Mouse (Mus musculus): ENCODE measurements around the gene Slc6a6.
A peak's percentile ranks its signal among the peaks of the same experiment; 100 is the strongest.

The Slc6a6 gene

DNA sequence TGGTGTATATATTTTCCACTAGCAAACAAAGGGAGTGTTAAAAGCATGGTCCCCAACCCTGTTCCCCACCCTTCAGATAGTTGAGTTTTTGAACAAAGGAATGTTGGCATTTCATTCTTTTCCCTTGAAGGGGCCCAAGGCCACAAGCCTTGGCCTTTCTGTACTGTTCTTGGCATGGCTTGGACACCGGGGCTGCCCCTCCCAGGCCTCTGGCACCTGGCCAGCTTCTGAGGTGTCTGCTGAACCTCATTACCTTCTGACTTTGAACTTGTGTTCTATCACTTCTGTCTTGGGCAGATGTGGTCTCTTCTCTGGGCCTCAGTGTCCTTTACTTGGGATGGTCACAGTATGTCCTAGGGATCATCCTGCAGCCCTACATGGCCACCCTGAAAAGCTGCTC is 43.5 kb downstream of the Slc6a6 start:
- DNase-seq (ENCODE audit: low spot score), result no peak

GRCm38 (mm10) chr6:91728939-91729619 is 45.2 kb downstream of the Slc6a6 start:
- DNase-seq (ENCODE audit: low spot score), result no peak

- no peak for DNase-seq (ENCODE audit: low spot score)
These were observed 45.8 kb downstream of the Slc6a6 start for GRCm38 (mm10) chr6:91729677-91730127.

GRCm38 (mm10) chr6:91732138-91732537 is 48.3 kb downstream of the Slc6a6 start:
- DNase-seq (ENCODE audit: low spot score), result no peak

DNA sequence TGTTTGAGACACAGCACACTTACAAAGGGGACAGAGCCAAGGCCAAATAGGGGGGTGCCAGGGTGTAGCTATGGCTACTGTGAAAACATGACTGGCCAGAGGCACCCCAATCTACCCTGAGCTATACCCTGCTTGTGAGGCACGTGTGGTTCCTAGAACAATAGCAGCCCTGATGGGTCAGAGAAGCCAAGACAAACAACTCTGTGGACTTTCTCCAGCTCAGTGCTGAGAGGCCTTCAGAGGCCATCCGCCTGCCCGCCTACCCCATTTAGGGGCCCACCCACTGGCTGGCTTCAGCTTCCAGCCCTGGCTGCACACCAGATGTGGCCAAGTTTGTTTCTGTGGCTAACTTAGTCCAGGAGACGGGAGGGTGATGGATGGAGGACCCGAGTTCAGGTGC is 52.6 kb downstream of the Slc6a6 start:
- DNase-seq (ENCODE audit: low spot score), result no peak

- DNase-seq (ENCODE audit: low spot score), result no peak
These were observed 53.6 kb downstream of the Slc6a6 start for GRCm38 (mm10) chr6:91737451-91737850.

- DNase-seq (ENCODE audit: low spot score), result no peak
These were observed 54.2 kb downstream of the Slc6a6 start for GRCm38 (mm10) chr6:91738058-91738457.

DNA sequence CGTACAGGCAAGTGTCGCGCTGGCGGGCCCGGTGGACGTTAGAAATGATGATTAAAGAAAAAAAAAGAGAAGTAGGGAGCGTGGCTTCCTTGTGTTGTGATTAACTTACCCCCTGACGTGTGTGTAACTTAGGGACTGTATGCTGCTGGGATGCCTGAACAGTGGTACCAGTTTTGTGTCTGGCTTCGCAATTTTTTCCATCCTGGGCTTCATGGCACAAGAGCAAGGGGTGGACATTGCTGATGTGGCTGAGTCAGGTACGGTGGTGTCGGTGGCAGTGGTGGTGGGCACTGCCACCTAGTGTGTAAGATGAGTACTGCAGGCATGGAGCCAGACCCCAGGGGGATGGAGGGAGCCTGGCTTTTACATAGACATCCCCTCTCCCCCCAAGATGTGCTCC is 57.2 kb downstream of the Slc6a6 start:
- DNase-seq (ENCODE audit: low spot score), result peak; percentile 49

DNA sequence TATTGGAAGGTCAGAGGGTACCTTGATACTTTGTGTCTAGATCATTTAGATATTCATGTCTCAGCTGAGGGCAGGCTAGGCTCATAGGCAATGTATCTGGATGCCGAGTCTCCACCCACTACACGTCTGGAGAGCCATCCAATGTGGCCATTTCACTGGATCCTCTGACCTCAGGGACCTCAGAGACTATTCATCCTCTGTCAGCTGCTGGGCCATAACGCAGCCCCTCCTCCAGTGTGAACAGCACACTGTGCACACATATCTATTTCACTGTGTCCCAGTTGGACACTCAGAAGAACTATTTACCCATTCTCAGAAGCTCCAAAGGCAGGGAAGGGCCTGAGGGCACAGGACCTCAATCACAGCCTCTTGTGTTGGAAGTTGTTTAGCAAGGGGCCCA is 58.6 kb downstream of the Slc6a6 start:
- no peak for DNase-seq (ENCODE audit: low spot score)

- no peak for DNase-seq (ENCODE audit: low spot score)
These were observed 59.1 kb downstream of the Slc6a6 start for GRCm38 (mm10) chr6:91742995-91743394.

DNA sequence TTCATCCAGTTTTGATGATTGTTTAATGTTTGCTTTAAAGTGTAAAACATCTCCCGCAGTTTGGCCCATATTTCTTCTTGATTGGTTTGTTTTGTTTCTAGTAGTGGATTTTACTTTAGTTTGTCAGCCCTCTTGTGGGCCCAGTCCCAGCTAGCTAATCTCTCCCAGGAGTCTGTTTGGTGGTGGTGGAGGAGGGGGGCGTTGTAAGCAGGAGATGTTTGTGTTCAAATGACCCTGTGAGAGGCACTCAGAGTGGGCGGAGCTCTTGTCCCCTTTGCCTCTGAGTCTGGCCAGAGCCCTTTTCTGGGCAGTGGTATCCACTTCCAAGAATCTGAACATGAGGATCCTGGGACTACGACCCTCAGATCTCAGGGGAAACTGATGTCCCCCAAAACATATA is 60.0 kb downstream of the Slc6a6 start:
- DNase-seq (ENCODE audit: low spot score), result no peak

GRCm38 (mm10) chr6:91745246-91745645 is 61.4 kb downstream of the Slc6a6 start:
- no peak for DNase-seq (ENCODE audit: low spot score)

GRCm38 (mm10) chr6:91745947-91746582 is 62.2 kb downstream of the Slc6a6 start:
- no peak for DNase-seq (ENCODE audit: low spot score)

DNA sequence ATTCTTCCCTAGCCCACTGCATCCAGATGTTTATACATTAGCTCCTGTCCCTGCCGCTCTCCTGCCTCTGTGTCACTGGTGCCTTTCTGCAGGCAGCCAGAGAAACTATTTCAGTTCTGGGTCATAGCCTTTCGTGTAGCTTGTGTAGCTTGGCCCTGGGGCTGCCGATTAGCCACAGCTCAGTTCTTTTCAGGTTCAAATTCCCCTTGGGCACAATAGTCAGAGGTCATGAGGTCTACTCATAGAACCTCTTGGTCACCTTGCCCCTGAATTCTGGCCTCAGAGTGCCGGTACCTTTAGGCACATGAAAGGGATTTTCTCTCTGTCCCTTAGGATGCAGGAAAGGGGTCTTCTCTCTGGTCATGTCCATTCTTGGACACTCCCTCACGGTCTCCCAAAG is 62.9 kb downstream of the Slc6a6 start:
- no peak for DNase-seq (ENCODE audit: low spot score)

- DNase-seq (ENCODE audit: low spot score), result no peak
These were observed 67.1 kb downstream of the Slc6a6 start for GRCm38 (mm10) chr6:91750976-91751375.

GRCm38 (mm10) chr6:91752884-91753283 is 69.0 kb downstream of the Slc6a6 start:
- DNase-seq (ENCODE audit: low spot score), result no peak

GRCm38 (mm10) chr6:91754098-91754497 is 70.2 kb downstream of the Slc6a6 start:
- no peak for DNase-seq (ENCODE audit: low spot score)

DNA sequence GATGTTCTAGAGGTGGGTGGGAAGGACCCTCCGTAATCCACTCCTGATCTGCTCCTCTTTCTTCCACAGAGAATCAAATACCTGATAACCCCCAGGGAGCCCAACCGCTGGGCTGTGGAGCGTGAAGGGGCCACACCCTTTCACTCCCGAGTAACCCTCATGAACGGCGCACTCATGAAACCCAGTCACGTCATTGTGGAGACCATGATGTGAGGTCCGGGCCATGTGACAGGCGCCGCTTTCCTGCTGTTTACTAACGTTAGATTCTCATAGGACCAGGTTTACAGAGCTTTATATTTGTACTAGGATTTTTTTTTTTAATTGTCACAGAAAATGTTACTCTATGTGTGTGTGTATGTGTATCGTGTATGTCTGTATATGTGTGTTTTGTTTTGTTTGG is 71.0 kb downstream of the Slc6a6 start:
- DNase-seq (ENCODE audit: low spot score), result no peak

- DNase-seq (ENCODE audit: low spot score), result no peak
These were observed 78.3 kb downstream of the Slc6a6 start for GRCm38 (mm10) chr6:91762051-91762742.

DNA sequence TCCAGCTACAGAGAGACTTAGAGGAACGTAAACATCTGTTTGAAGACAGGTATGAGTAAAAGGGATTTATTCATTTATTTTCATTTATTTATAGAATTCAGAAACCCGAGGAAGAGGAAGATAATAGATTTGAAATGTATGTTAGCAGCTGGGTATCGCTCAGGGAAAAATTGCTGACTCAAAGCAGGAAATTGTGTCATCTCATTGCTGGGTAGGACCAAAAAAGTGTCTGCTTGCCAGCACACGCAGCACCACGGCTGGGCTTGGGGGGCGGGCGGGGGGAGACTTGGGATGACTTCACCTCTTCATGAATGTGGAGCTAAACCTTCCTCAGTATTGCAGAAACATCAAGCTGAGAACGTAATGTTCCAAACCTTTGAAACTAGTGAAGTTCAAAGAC is 83.7 kb downstream of the Slc6a6 start:
- DNase-seq (ENCODE audit: low spot score), result no peak

GRCm38 (mm10) chr6:91773951-91774350 is 90.1 kb downstream of the Slc6a6 start:
- no peak for DNase-seq (ENCODE audit: low spot score)

DNA sequence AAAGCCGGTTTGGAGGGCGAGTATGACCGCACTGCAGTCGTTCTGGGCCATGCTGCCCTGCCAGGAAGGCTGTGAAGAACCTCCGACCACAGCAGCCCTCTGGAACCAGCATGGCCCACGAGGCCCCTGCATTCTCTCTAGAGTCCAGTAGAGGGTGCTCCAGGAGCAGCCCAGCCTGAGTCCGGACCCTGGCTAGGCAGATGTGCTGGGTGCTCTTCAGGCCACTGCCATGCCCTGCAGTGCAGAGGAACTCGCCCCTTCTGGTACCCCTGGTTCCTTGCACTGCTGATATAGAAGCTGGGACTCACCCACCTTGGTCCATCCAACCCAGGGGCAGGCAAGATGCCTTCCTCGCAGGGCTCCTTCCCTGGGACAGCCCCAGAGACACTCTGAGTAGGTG is 92.7 kb downstream of the Slc6a6 start:
- peak; percentile 18 for DNase-seq (ENCODE audit: low spot score)

- DNase-seq (ENCODE audit: low spot score), result no peak
These were observed 95.4 kb downstream of the Slc6a6 start for GRCm38 (mm10) chr6:91779206-91779605.
